Mouse (Mus musculus): Measurements from ENCODE around the gene Supt20.

Supt20 gene

GRCm38 (mm10) chr3:54692202-54693055, at the start of gene Supt20:
Gene Supt20 (plus strand): TSS chr3:54692807.
- DNase-seq: peak; percentile 97

- DNase-seq: no peak
These were observed 49.8 kb upstream of the Supt20 start for GRCm38 (mm10) chr3:54642851-54643250.

GRCm38 (mm10) chr3:54647583-54647982, 45.0 kb upstream of the Supt20 start:
- DNase-seq: no peak

- no peak for DNase-seq
These were observed 41.0 kb upstream of the Supt20 start for GRCm38 (mm10) chr3:54651576-54651975.

- no peak for DNase-seq
These were observed 38.4 kb upstream of the Supt20 start for GRCm38 (mm10) chr3:54654169-54654568.

GRCm38 (mm10) chr3:54657090-54657489, 35.5 kb upstream of the Supt20 start:
- DNase-seq: no peak

GRCm38 (mm10) chr3:54657888-54658626, 34.5 kb upstream of the Supt20 start:
- no peak for DNase-seq

- no peak for DNase-seq
These were observed 32.9 kb upstream of the Supt20 start for GRCm38 (mm10) chr3:54659736-54660135.

- DNase-seq: no peak
These were observed 30.2 kb upstream of the Supt20 start for GRCm38 (mm10) chr3:54662411-54662810.

GRCm38 (mm10) chr3:54668141-54668540, 24.5 kb upstream of the Supt20 start:
- DNase-seq: no peak

- no peak for DNase-seq
These were observed 23.9 kb upstream of the Supt20 start for GRCm38 (mm10) chr3:54668722-54669121.

- peak; percentile 5 for DNase-seq
These were observed 23.0 kb upstream of the Supt20 start for GRCm38 (mm10) chr3:54669559-54669958.

GRCm38 (mm10) chr3:54672111-54672510, 20.5 kb upstream of the Supt20 start:
- DNase-seq: no peak

- peak; percentile 6 for DNase-seq
These were observed 19.8 kb upstream of the Supt20 start for GRCm38 (mm10) chr3:54672557-54673529.

- no peak for DNase-seq
These were observed 15.8 kb upstream of the Supt20 start for GRCm38 (mm10) chr3:54676818-54677217.

- no peak for DNase-seq
These were observed 11.1 kb upstream of the Supt20 start for GRCm38 (mm10) chr3:54681310-54682204.

- no peak for DNase-seq
These were observed 7.4 kb upstream of the Supt20 start for GRCm38 (mm10) chr3:54685202-54685601.

GRCm38 (mm10) chr3:54687245-54687644, 5.4 kb upstream of the Supt20 start:
- DNase-seq: no peak

GRCm38 (mm10) chr3:54689091-54689490, 3.5 kb upstream of the Supt20 start:
- no peak for DNase-seq

GRCm38 (mm10) chr3:54693056-54693415, 429 bp downstream of the Supt20 start:
- no peak for DNase-seq

GRCm38 (mm10) chr3:54699759-54700301, 7.2 kb downstream of the Supt20 start:
- DNase-seq: peak; percentile 30

All from liver (tissue).